Mouse (Mus musculus): ENCODE results near the gene Pln.

Pln gene

GRCm38 (mm10) chr10:53337162-53337923 is at the start of gene Pln:
Gene Pln (plus strand): TSS chr10:53337667.
- DNase-seq (ENCODE audit: low read depth, low spot score) = no peak

GRCm38 (mm10) chr10:53305867-53306266 is 31.6 kb upstream of the Pln start:
- peak; percentile 9 for DNase-seq (ENCODE audit: low read depth, low spot score)

GRCm38 (mm10) chr10:53306674-53307073 is 30.8 kb upstream of the Pln start:
- DNase-seq (ENCODE audit: low read depth, low spot score) = no peak

- no peak for DNase-seq (ENCODE audit: low read depth, low spot score)
Measured at GRCm38 (mm10) chr10:53323367-53323766, 14.1 kb upstream of the Pln start.

GRCm38 (mm10) chr10:53324663-53325062 is 12.8 kb upstream of the Pln start:
- DNase-seq (ENCODE audit: low read depth, low spot score) = no peak

- DNase-seq (ENCODE audit: low read depth, low spot score) = no peak
Measured at GRCm38 (mm10) chr10:53326367-53326766, 11.1 kb upstream of the Pln start.

GRCm38 (mm10) chr10:53329257-53329656 is 8.2 kb upstream of the Pln start:
- DNase-seq (ENCODE audit: low read depth, low spot score) = no peak

GRCm38 (mm10) chr10:53332752-53333151 is 4.7 kb upstream of the Pln start:
- no peak for DNase-seq (ENCODE audit: low read depth, low spot score)

- no peak for DNase-seq (ENCODE audit: low read depth, low spot score)
Measured at GRCm38 (mm10) chr10:53335266-53335665, 2.2 kb upstream of the Pln start.

GRCm38 (mm10) chr10:53335974-53336373 is 1.5 kb upstream of the Pln start:
- DNase-seq (ENCODE audit: low read depth, low spot score) = no peak

- no peak for DNase-seq (ENCODE audit: low read depth, low spot score)
Measured at GRCm38 (mm10) chr10:53339045-53339444, 1.6 kb downstream of the Pln start.

- no peak for DNase-seq (ENCODE audit: low read depth, low spot score)
Measured at GRCm38 (mm10) chr10:53341288-53341965, 4.0 kb downstream of the Pln start.

- DNase-seq (ENCODE audit: low read depth, low spot score) = no peak
Measured at GRCm38 (mm10) chr10:53342166-53342728, 4.8 kb downstream of the Pln start.

GRCm38 (mm10) chr10:53343384-53343783 is 5.9 kb downstream of the Pln start:
- no peak for DNase-seq (ENCODE audit: low read depth, low spot score)

- no peak for DNase-seq (ENCODE audit: low read depth, low spot score)
Measured at GRCm38 (mm10) chr10:53343865-53344264, 6.4 kb downstream of the Pln start.

GRCm38 (mm10) chr10:53345508-53345907 is 8.0 kb downstream of the Pln start:
- DNase-seq (ENCODE audit: low read depth, low spot score) = no peak

GRCm38 (mm10) chr10:53346506-53346905 is 9.0 kb downstream of the Pln start:
- no peak for DNase-seq (ENCODE audit: low read depth, low spot score)

GRCm38 (mm10) chr10:53346916-53347315 is 9.4 kb downstream of the Pln start:
- DNase-seq (ENCODE audit: low read depth, low spot score) = no peak

- DNase-seq (ENCODE audit: low read depth, low spot score) = peak; percentile 30
Measured at GRCm38 (mm10) chr10:53347787-53348755, 10.6 kb downstream of the Pln start.

GRCm38 (mm10) chr10:53349254-53349653 is 11.8 kb downstream of the Pln start:
- DNase-seq (ENCODE audit: low read depth, low spot score) = no peak

GRCm38 (mm10) chr10:53353665-53354064 is 16.2 kb downstream of the Pln start:
- DNase-seq (ENCODE audit: low read depth, low spot score) = no peak

- no peak for DNase-seq (ENCODE audit: low read depth, low spot score)
Measured at GRCm38 (mm10) chr10:53359016-53359415, 21.5 kb downstream of the Pln start.
